Mouse (Mus musculus) limb, embryonic 14.5 days (tissue): ENCODE measurements around the gene Tdrd3. TPM values are rescaled to one million over a fixed set of nuclear protein-coding genes. Genes with fewer than 3 reads are reported as not detected.
A peak's percentile ranks its signal among the peaks of the same experiment; 100 is the strongest.

ENCODE experiments used
- ATAC-seq: fragments of 200-750 bp; cut with Nextera tagmentation; 2 replicates; pipeline ENCODE4 v1.8.0; 2017; ENCODE audit warnings: low read depth, moderate number of reproducible peaks, moderate TSS enrichment; ENCODE audit not compliant: low FRiP score
- DNase-seq: peaks from one replicate; pipeline ENCODE4 v3.0.0-alpha.2; 2015; ENCODE audit warnings: low spot score
- H3K27ac ChIP-seq: fragments of 300-500 bp; sonication (generic); replicated peaks from 2 replicates; pipeline ENCODE4 v1.5.1; 2014; ENCODE audit warnings: low read depth, mild to moderate bottlenecking, low read length, moderate library complexity, mixed read lengths
- H3K27me3 ChIP-seq: fragments of 300-500 bp; sonication (generic); 2 replicates; pipeline ENCODE4 v1.6.1; 2014; ENCODE audit warnings: low read length, mixed read lengths; ENCODE audit not compliant: control insufficient read depth, insufficient read depth
- H3K36me3 ChIP-seq: fragments of 300-500 bp; sonication (generic); 2 replicates; pipeline ENCODE4 v1.6.1; 2014; ENCODE audit warnings: mild to moderate bottlenecking, low read length, moderate library complexity, mixed read lengths; ENCODE audit not compliant: control insufficient read depth, insufficient read depth
- H3K4me1 ChIP-seq: fragments of 300-500 bp; sonication (generic); 2 replicates; pipeline ENCODE4 v1.6.1; 2014; ENCODE audit warnings: antibody characterized with exemption, low read length, mixed read lengths; ENCODE audit not compliant: control insufficient read depth, insufficient read depth
- H3K4me2 ChIP-seq: fragments of 300-500 bp; sonication (generic); replicated peaks from 2 replicates; pipeline ENCODE4 v1.6.1; 2014; ENCODE audit warnings: low read depth, mild to moderate bottlenecking, low read length, moderate library complexity; ENCODE audit not compliant: severe bottlenecking
- H3K4me3 ChIP-seq: fragments of 300-500 bp; sonication (generic); replicated peaks from 2 replicates; pipeline ENCODE4 v1.5.1; 2014; ENCODE audit warnings: low read length
- H3K9ac ChIP-seq: fragments of 300-500 bp; sonication (generic); 2 replicates; pipeline ENCODE4 v1.6.1; 2014; ENCODE audit warnings: mild to moderate bottlenecking, low read depth, low read length, moderate library complexity; ENCODE audit not compliant: severe bottlenecking
- H3K9me3 ChIP-seq: fragments of 300-500 bp; sonication (generic); 2 replicates; pipeline ENCODE4 v1.6.1; 2016; ENCODE audit warnings: low read length; ENCODE audit not compliant: control insufficient read depth
- POLR2A ChIP-seq: fragments of 200-500 bp; IDR thresholded peaks from 2 replicates; pipeline ENCODE4 v1.8.0; 2012; ENCODE audit warnings: inconsistent platforms, mild to moderate bottlenecking, moderate library complexity, borderline replicate concordance; ENCODE audit not compliant: insufficient read depth, insufficient read length; ENCODE audit errors: extremely low read depth
- WGBS: fragments of 180-500 bp; shearing (Covaris S2); extraction: QIAGEN DNeasy Blood & Tissue Kit; methylation state at CpG from one replicate; pipeline ENCODE4 v1.1.7; 2014; 5-methylcytosine and 5-hydroxymethylcytosine counted together
- polyA plus RNA-seq, 2 experiments: library from polyadenylated mRNA; depleted of rRNA in 1 of 2; stranded (reverse) in 1 of 2; unstranded in 1 of 2; fragments of >200 nt; fragmentation: Nextera tagmentation in 1 of 2; extraction: Ambion mirVana in 1 of 2; gene quantifications; 2 replicates each; pipeline versions ENCODE4 v1.2.1 to v1.2.3; 2012 to 2014

Gene Tdrd3
- polyA plus RNA-seq, 2 experiments: 37.3 to 39.1 TPM

- TF ChIP-seq POLR2A: no peak
- WGBS: 74% methylated on average over 5 of the region's 5 CpGs
- Histone ChIP-seq H3K9me3 (no peaks in the 10 kb centered on the region), H3K4me1 (no peaks in the 10 kb centered on the region), H3K4me3 (no peak overlapping the region), H3K27ac (no peak overlapping the region), H3K4me2 (no peak overlapping the region), H3K36me3 (peaks cover 7% of the 10 kb centered on the region), H3K27me3 (no peaks in the 10 kb centered on the region), H3K9ac (no peak overlapping the region)
- no peak for DNase-seq
- no peak for ATAC-seq
Measured at GRCm38 (mm10) chr14:87455630-87456175, 39.3 kb downstream of the Tdrd3 start.

GRCm38 (mm10) chr14:87459777-87460176 is 43.3 kb downstream of the Tdrd3 start:
- no peak for TF ChIP-seq POLR2A
- 92% methylated on average over 1 of the region's 1 CpGs for WGBS
- DNase-seq (no peak), ATAC-seq (no peak)
- Histone ChIP-seq H3K4me1 (no peaks in the 10 kb centered on the region), H3K27ac (no peak overlapping the region), H3K9me3 (no peaks in the 10 kb centered on the region), H3K9ac (no peak overlapping the region), H3K27me3 (no peaks in the 10 kb centered on the region), H3K4me3 (no peak overlapping the region), H3K36me3 (peaks cover 7% of the 10 kb centered on the region), H3K4me2 (no peak overlapping the region)

GRCm38 (mm10) chr14:87461543-87461942 is 45.1 kb downstream of the Tdrd3 start:
- Histone ChIP-seq H3K27ac (no peak overlapping the region), H3K36me3 (peaks cover 12% of the 10 kb centered on the region), H3K4me3 (no peak overlapping the region), H3K27me3 (no peaks in the 10 kb centered on the region), H3K4me2 (no peak overlapping the region), H3K9ac (no peak overlapping the region), H3K9me3 (no peaks in the 10 kb centered on the region), H3K4me1 (no peaks in the 10 kb centered on the region)
- WGBS: 80% methylated on average over 12 of the region's 12 CpGs
- DNase-seq (no peak), ATAC-seq (no peak)
- TF ChIP-seq POLR2A: no peak

GRCm38 (mm10) chr14:87463963-87464654 is 47.7 kb downstream of the Tdrd3 start:
- no peaks in the 10 kb centered on the region for H3K4me1 ChIP-seq
- no peaks in the 10 kb centered on the region for H3K27me3 ChIP-seq
- 0 out of 2 replicates have a peak, but pooled peaks cover 9% of the 10 kb centered on the region for H3K36me3 ChIP-seq
- no peak for ATAC-seq
- DNase-seq: peak; percentile 74
- H3K4me2 ChIP-seq: no peak overlapping the region
- H3K9ac ChIP-seq: no peak overlapping the region
- no peak overlapping the region for H3K4me3 ChIP-seq
- no peaks in the 10 kb centered on the region for H3K9me3 ChIP-seq
- no peak for TF ChIP-seq POLR2A
- WGBS: 23% methylated on average over 11 of the region's 11 CpGs
- no peak overlapping the region for H3K27ac ChIP-seq

GRCm38 (mm10) chr14:87464655-87465054 is 48.2 kb downstream of the Tdrd3 start:
- no peaks in the 10 kb centered on the region for H3K9me3 ChIP-seq
- no peak for ATAC-seq
- H3K36me3 ChIP-seq: 0 out of 2 replicates have a peak, but pooled peaks cover 9% of the 10 kb centered on the region
- H3K27ac ChIP-seq: no peak overlapping the region
- H3K4me2 ChIP-seq: no peak overlapping the region
- no peak for DNase-seq
- TF ChIP-seq POLR2A: no peak
- no peak overlapping the region for H3K9ac ChIP-seq
- H3K4me1 ChIP-seq: no peaks in the 10 kb centered on the region
- H3K27me3 ChIP-seq: no peaks in the 10 kb centered on the region
- H3K4me3 ChIP-seq: no peak overlapping the region
